Mouse (Mus musculus): ENCODE measurements around the gene Alkbh6. TPM values are rescaled to one million over a fixed set of nuclear protein-coding genes. Genes with fewer than 3 reads are reported as not detected.

Gene Alkbh6
- total RNA-seq (2021), result 10 to 100 TPM; 24.0 to 29.5 TPM
- 59.6 and 61.7 TPM in 2 replicates for polyA plus RNA-seq (2012; rRNA removed)
- long read RNA-seq, transcript Alkbh6-201 (7 exons, 982 nt), result major isoform, 11 of 19 reads
- long read RNA-seq, partial matches to known transcripts, result 0 of 19 reads
- long read RNA-seq, other reads (novel, unspliced or antisense), result 3 of 19 reads

DNA sequence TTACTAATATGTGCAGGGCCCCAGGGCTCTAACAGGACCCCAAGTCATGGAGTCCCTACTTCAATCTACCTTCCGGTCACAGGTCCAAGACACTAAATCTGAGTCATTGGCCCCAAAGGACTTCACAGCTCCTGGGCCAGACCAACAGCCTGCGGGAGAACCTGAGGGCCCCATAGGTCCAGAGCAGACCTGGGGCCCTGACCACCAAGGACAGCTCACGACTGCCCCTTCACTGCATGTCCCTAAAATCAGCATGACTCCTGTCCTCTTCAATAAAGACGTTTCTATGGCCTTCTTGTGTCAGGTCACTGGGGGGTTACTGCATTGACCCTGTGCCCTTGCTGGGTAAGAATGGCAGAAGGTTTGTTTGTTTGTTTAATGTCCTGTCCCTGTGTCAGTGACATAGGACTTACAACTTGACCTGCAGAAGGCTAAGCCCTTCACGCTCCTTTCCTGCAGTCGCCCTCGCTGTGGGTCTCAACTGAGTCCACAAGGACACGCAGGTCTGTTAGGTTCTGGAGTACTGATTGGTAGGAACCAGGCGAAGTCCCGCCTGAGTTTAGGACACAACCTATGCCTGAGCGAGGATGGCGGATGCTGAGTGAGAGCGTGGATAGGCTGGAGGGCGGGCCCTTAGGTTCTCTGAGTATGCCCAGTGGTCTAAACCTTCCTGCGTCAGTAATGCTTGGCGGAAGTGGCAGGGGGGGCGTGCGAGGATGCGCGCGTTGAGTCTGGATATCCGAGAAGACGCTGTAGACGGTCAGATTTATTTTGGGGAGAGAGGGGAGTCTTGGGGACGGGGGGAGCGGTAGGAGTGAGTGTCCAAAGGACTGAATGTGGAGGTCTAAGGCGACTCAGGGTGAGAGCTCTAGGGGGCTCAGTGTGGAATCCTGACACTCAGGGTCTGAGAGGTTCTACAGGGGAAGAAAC is at the start of gene Alkbh6:
TSS of gene Alkbh6 (plus strand) at position 642 of the 930 bp plus-strand sequence.
- Histone ChIP-seq H3K27me3 (ENCODE audit: control insufficient read depth, insufficient read depth, low read length) (no peaks in the 10 kb centered on the region), H3K36me3 (ENCODE audit: control insufficient read depth, insufficient read depth, low read length) (no peaks in the 10 kb centered on the region), H3K27ac (peak within 1 kb of the TSS; percentile 87), H3K9ac (ENCODE audit: low read depth, low read length) (peak within 1 kb of the TSS; percentile 59), H3K4me1 (ENCODE audit: control insufficient read depth, insufficient read depth, low read length) (peaks cover 3% of the 10 kb centered on the region), H3K4me3 (peak within 1 kb of the TSS; percentile 57), H3K79me2 (replicated peaks; ENCODE audit: control insufficient read depth, insufficient read depth, low read length) (no peaks in the 10 kb centered on the region)
- TF ChIP-seq CTCF (IDR thresholded peaks at IDR 0.05), result no peak
- peak; percentile 100 for TF ChIP-seq POLR2A (IDR thresholded peaks at IDR 0.05; ENCODE audit: insufficient read depth, low read depth, low read length)
- TF ChIP-seq EP300 (IDR thresholded peaks at IDR 0.05; ENCODE audit: insufficient read depth, low read depth, low read length), result peak; percentile 75; the same call in 1 of the 2 replicates
- intact Hi-C loops (cut with DNase I), result loop anchor here (1.0 kb wide), 1 partner anchor 15 kb away; the partner anchor contains the start of gene Sdhaf1
- WGBS, result 4% methylated on average over 27 of the region's 27 CpGs
- peak; percentile 89 to 96 for DNase-seq

DNA sequence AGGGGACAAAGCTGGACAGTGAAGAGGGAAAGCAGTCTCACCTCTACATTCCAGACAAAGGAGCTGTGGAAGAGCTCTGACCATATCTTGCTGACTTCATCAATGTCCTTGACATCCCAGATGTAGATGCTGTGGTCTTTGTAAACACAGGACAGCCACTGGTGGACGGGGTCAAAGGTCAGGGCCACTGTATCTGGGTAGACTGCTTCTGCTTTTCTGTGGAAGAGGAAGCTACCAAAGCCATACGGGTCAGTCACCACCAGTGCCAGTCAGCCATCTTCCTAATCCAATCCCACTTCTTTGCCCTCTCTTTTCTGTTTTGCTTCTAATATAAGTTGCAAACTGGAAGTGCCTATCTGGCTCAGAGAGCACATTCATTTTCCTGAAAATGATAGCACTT is 43.5 kb upstream of the Alkbh6 start:
- 82% methylated on average over 2 of the region's 2 CpGs for WGBS
- Histone ChIP-seq H3K9ac (ENCODE audit: low read depth, low read length) (no peak overlapping the region), H3K79me2 (replicated peaks; ENCODE audit: control insufficient read depth, insufficient read depth, low read length) (no peaks in the 10 kb centered on the region), H3K4me1 (ENCODE audit: control insufficient read depth, insufficient read depth, low read length) (no peaks in the 10 kb centered on the region), H3K27ac (no peak overlapping the region), H3K36me3 (ENCODE audit: control insufficient read depth, insufficient read depth, low read length) (no peaks in the 10 kb centered on the region), H3K4me3 (no peak overlapping the region), H3K27me3 (ENCODE audit: control insufficient read depth, insufficient read depth, low read length) (no peaks in the 10 kb centered on the region)
- DNase-seq, result no peak
- TF ChIP-seq CTCF (IDR thresholded peaks at IDR 0.05) (no peak), POLR2A (IDR thresholded peaks at IDR 0.05; ENCODE audit: insufficient read depth, low read depth, low read length) (no peak), EP300 (IDR thresholded peaks at IDR 0.05; ENCODE audit: insufficient read depth, low read depth, low read length) (no peak)
- intact Hi-C loops (cut with DNase I), result no loop called here

DNA sequence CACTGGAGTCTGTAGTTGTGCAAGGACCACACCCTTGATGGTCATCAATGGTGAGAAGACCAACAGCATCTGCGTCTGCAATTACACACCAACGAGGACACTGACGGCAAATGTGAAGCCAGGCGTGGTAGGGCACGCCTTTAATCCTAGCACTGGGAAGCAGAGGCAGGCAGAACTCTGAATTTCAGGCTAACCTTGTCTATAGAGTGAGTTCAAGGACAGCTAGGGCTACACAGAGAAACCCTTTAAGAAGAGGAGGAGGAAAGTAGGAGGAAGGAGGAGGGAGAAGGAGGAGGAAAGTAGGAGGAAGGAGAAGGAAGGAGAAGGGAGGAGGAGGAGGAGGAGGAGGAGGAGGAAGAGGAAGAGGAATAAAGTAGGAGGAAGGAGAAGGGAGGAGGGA is 43.0 kb upstream of the Alkbh6 start:
- Histone ChIP-seq H3K27me3 (ENCODE audit: control insufficient read depth, insufficient read depth, low read length) (no peaks in the 10 kb centered on the region), H3K27ac (no peak overlapping the region), H3K9ac (ENCODE audit: low read depth, low read length) (no peak overlapping the region), H3K79me2 (replicated peaks; ENCODE audit: control insufficient read depth, insufficient read depth, low read length) (no peaks in the 10 kb centered on the region), H3K4me3 (no peak overlapping the region), H3K4me1 (ENCODE audit: control insufficient read depth, insufficient read depth, low read length) (no peaks in the 10 kb centered on the region), H3K36me3 (ENCODE audit: control insufficient read depth, insufficient read depth, low read length) (no peaks in the 10 kb centered on the region)
- intact Hi-C loops (cut with DNase I), result no loop called here
- 91% methylated on average over 5 of the region's 5 CpGs for WGBS
- TF ChIP-seq EP300 (IDR thresholded peaks at IDR 0.05; ENCODE audit: insufficient read depth, low read depth, low read length) (no peak), CTCF (IDR thresholded peaks at IDR 0.05) (no peak), POLR2A (IDR thresholded peaks at IDR 0.05; ENCODE audit: insufficient read depth, low read depth, low read length) (no peak)
- DNase-seq, result no peak

DNA sequence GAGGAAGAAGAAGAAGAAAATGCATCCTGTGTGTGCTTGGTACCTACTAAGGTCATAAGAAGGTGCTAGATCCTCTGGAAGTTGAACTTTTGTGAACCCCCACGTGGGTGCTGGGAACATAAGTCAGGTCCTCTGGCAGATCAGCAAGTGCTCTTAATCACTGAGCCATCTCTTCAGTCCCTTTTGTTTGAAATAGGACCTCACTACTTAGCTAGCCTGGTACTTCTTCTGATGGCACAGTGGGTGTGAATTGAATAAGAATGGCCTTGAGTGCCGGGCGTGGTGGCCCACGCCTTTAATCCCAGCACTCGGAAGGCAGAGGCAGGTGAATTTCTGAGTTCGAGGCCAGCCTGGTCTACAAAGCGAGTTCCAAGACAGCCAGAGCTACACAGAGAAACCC is 42.6 kb upstream of the Alkbh6 start:
- Histone ChIP-seq H3K27me3 (ENCODE audit: control insufficient read depth, insufficient read depth, low read length) (no peaks in the 10 kb centered on the region), H3K79me2 (replicated peaks; ENCODE audit: control insufficient read depth, insufficient read depth, low read length) (no peaks in the 10 kb centered on the region), H3K9ac (ENCODE audit: low read depth, low read length) (no peak overlapping the region), H3K4me3 (no peak overlapping the region), H3K4me1 (ENCODE audit: control insufficient read depth, insufficient read depth, low read length) (no peaks in the 10 kb centered on the region), H3K36me3 (ENCODE audit: control insufficient read depth, insufficient read depth, low read length) (no peaks in the 10 kb centered on the region), H3K27ac (no peak overlapping the region)
- no peak for DNase-seq
- intact Hi-C loops (cut with DNase I), result no loop called here
- 92% methylated on average over 7 of the region's 7 CpGs for WGBS
- TF ChIP-seq CTCF (IDR thresholded peaks at IDR 0.05) (no peak), POLR2A (IDR thresholded peaks at IDR 0.05; ENCODE audit: insufficient read depth, low read depth, low read length) (no peak)

DNA sequence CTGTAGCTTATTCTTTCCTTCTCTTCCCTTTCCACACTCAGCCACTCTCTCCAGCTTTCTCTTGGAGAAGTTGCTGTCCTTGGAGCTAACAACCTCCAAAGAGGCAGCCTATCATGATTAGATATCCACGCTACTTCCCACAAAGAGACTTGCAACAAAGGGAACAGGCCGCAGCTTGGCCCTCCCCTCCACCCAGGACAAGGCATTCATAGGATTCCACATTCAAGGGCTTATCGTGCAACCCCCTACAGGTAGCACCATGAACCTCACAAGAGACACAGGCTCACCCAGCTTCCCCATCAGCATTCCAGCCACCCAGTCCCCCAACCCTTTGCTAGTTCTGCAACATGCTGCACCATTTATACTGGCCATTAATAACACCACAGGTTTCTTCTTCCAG is 41.7 kb upstream of the Alkbh6 start:
- DNase-seq, result no peak
- Histone ChIP-seq H3K79me2 (replicated peaks; ENCODE audit: control insufficient read depth, insufficient read depth, low read length) (no peaks in the 10 kb centered on the region), H3K9ac (ENCODE audit: low read depth, low read length) (no peak overlapping the region), H3K27me3 (ENCODE audit: control insufficient read depth, insufficient read depth, low read length) (no peaks in the 10 kb centered on the region), H3K4me1 (ENCODE audit: control insufficient read depth, insufficient read depth, low read length) (no peaks in the 10 kb centered on the region), H3K4me3 (no peak overlapping the region), H3K27ac (no peak overlapping the region), H3K36me3 (ENCODE audit: control insufficient read depth, insufficient read depth, low read length) (no peaks in the 10 kb centered on the region)
- 75% methylated on average over 3 of the region's 3 CpGs for WGBS
- intact Hi-C loops (cut with DNase I), result no loop called here
- TF ChIP-seq EP300 (IDR thresholded peaks at IDR 0.05; ENCODE audit: insufficient read depth, low read depth, low read length), result no peak
- TF ChIP-seq CTCF (IDR thresholded peaks at IDR 0.05), result no peak
- no peak for TF ChIP-seq POLR2A (IDR thresholded peaks at IDR 0.05; ENCODE audit: insufficient read depth, low read depth, low read length)

DNA sequence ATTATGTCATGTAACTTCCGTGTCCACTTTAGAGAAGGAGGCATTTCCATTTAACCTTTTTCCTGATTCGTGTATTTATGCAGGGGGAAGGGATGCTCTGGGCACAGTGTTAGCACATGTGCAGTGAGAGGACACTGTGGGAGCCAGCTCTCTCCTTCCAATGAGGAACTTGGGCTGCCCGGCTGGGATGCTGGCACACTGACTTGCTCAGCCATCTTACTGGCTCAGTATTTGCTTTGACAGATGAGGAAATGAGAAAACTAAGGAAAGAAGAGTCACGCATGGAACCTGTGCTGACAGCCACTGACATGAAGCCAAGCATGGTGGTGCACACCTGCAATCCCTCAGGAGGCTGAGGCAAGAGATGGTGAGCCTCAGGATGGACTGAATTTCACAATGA is 38.9 kb upstream of the Alkbh6 start:
- Histone ChIP-seq H3K9ac (ENCODE audit: low read depth, low read length) (no peak overlapping the region), H3K4me1 (ENCODE audit: control insufficient read depth, insufficient read depth, low read length) (no peaks in the 10 kb centered on the region), H3K79me2 (replicated peaks; ENCODE audit: control insufficient read depth, insufficient read depth, low read length) (no peaks in the 10 kb centered on the region), H3K27ac (no peak overlapping the region), H3K4me3 (no peak overlapping the region), H3K27me3 (ENCODE audit: control insufficient read depth, insufficient read depth, low read length) (no peaks in the 10 kb centered on the region), H3K36me3 (ENCODE audit: control insufficient read depth, insufficient read depth, low read length) (no peaks in the 10 kb centered on the region)
- 82% methylated on average over 4 of the region's 4 CpGs for WGBS
- TF ChIP-seq EP300 (IDR thresholded peaks at IDR 0.05; ENCODE audit: insufficient read depth, low read depth, low read length) (no peak), CTCF (IDR thresholded peaks at IDR 0.05) (no peak), POLR2A (IDR thresholded peaks at IDR 0.05; ENCODE audit: insufficient read depth, low read depth, low read length) (no peak)
- DNase-seq, result no peak
- intact Hi-C loops (cut with DNase I), result no loop called here
